Mouse (Mus musculus) B cell, adult 2 months (primary cell): ENCODE results near the gene Fahd1.

ENCODE experiments used
- DNase-seq, 2 experiments: peaks; one replicate each; pipeline ENCODE4 v3.0.0; 2022

Fahd1 gene

DNA sequence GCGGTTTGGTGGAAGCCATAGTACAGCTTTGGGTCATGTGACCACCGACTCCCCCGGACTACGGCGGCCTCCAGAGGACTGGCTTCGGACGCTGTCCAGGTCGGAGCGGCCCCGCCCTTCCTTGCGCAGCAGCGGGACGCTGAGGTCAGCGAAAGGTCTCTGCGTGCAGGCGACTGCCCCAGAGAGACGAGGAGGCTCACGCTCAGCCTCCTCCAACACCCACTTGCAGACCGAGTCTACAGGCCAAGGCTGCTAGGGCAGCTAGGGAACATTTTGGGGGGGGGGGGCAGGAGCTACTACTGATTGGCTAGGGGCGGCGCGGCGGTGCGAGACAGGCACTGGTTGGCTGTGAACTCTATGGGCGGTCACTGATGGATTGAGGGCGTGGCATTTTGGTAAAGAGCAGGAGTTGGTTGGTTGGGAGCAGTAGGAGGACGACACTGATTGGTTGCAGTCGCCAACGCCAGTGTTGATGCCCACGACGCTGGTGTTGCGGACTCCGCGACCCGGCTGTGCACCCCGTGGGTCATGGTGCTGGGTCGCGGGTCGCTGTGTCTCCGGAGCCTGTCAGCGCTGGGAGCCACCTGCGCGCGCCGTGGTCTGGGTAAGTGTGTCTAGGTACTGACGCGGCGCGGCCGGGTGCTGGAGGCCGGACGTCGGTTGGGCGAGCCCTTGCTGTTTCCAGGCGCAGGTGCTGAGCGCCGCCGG, at the start of gene Fahd1:
TSS of gene Fahd1 (minus strand) at position 300 of the 708 bp plus-strand sequence.
- DNase-seq = peak; percentile 89 to 92

DNA sequence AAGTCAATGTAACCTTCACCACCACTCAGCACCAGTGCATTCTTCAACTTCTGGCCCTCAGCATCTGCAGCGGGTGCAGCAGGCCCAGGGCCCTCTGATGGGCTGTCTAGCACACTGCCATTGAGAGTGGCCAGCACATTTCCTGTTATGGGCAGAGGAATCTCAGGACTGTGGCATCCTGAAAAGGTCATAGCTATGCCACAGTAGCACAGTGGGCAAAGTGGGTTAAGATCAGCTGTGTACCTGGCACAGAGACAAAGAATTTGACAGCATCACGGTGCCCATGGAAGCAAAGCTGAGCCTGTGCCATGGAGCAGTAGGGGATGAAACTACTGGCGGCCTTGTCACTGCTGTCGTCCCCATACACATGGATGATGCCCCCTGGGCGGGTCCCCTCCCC, 49.0 kb upstream of the Fahd1 start:
- no peak for DNase-seq

DNA sequence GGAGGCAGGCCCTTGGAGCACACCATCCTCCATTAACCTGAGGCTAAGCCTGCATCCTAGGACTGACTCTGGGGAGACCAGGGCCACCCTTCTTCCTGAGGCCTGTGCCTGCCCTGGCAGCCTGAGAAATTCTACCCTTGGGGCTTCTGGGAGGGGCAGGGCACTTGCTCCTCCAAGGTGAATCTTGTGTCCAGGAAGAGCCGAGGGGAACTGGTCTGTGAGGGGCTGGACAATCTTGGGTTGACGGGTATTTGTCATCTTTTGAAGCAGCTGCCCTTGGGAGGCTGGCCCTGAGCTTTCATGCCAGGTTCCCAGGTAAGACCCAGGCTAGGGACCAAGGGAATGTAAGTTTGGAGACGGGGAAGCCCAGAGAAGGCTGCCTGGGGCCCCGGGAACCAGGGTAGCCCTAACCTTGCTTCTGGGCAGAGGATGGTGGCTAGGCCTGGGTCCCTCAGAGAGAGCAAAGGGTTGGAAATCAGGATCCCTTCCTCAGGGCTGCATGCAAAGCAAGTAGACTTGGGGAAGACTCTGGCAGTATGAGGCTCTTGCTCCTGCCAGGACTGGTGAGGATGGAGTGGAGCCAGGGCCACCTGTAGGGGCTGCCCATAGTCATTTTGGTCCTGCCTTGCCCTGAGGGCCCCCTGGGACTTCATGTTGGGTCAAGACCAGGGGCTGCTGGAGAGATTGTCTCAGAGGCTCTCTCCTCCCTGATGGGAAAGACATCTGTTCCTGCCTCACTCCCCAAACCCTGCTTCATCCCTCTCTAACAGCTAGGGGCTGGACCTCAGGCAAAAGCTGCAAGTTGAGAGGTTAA, 48.1 kb upstream of the Fahd1 start:
- no peak for DNase-seq

DNA sequence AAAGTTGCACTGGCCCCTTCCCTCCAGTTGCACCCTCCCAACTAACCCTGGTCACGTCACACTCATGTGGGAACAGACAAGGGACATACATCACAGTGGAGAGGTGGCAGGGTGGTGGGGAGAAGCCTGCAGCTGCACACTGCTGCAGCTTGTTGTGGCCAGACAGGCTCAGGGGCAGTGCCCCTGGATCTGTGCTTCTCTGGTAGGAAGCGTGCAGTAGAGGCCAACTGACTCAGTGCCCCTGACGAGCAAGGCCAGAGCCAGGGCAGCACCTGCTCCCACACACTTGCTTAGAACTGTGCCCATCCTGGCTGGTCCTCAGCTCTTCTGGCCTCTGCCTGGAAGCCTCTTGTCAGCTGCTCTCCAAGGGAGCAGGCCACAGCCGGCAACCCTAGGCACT, 47.4 kb upstream of the Fahd1 start:
- DNase-seq = no peak

DNA sequence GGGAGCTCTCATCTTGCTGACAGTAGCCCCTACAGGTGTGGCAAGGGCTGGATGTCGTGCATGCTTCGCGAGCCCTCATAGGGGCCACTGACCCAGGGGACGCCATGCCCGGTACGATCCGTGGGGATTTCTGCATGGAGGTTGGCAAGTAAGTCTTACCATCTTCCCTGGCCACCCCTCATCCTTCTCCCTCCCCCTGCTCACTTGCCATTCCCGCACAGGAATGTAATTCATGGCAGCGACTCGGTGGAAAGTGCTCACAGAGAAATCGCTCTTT, 46.8 kb upstream of the Fahd1 start:
- no peak for DNase-seq

DNA sequence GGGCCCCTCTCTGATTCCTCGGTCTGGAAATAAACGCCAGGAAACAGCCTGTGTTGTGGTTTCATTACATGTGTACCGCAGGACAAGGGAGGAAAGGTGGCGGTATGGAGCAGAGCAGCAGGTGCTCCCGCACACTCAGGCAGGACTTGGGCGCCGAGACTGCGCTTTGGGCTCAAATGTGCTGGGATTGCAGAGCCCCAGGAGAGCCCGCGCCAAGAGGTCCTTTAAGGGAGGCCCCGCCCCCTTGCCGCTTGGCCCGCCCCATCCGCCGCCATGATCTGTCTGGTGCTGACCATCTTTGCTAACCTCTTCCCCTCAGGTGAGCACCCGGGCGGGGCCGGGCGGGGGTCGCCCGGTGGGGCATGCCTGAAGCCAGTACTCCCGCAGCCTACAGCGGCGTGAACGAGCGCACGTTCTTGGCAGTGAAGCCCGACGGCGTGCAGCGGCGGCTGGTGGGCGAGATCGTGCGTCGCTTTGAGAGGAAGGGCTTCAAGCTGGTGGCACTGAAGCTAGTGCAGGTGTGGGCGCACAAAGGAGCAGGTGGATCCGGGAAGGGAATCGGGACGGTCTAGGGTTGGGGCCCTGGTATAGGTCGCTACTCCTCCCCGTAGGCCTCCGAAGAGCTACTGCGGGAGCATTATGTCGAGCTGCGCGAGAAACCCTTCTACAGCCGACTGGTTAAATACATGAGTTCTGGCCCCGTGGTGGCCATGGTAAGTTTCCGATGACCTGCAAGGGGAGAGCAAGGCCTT, 46.3 kb upstream of the Fahd1 start, which contains the start of gene Nme3:
TSS of gene Nme3 (plus strand) at position 260 of the 752 bp plus-strand sequence.
- DNase-seq = peak; percentile 74 to 75

DNA sequence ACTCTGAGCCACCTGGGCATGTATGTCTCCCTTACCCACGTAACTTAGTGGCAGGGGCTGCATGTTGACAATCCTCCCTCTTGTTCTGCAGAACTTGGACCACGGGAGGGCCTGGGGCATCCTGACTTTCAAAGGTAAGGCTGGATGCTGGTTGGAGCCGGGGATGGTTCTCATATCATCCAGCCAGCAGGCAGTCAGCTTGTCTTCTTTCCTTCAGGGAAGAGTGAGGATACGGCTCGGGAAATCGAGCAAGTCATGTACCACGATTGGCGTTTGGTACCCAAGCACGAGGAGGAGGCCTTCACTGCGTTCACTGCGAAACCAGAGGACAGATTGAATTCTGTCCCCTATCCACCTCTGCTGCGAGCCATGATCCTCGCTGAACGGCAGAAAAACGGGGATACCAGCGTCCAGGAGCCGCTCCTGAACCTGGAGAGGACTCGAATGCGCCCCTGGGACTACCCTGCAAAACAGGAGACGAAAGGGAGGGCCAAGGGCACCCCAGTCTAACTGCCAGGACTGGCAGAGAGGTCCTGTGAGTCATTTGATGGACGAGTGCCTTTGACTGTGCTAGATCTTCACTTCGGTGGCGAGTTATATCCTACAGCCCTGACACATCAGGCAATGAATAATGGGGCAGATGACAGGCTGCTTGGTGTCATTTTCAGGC, 45.5 kb upstream of the Fahd1 start:
- DNase-seq = peak; percentile 22 to 26

DNA sequence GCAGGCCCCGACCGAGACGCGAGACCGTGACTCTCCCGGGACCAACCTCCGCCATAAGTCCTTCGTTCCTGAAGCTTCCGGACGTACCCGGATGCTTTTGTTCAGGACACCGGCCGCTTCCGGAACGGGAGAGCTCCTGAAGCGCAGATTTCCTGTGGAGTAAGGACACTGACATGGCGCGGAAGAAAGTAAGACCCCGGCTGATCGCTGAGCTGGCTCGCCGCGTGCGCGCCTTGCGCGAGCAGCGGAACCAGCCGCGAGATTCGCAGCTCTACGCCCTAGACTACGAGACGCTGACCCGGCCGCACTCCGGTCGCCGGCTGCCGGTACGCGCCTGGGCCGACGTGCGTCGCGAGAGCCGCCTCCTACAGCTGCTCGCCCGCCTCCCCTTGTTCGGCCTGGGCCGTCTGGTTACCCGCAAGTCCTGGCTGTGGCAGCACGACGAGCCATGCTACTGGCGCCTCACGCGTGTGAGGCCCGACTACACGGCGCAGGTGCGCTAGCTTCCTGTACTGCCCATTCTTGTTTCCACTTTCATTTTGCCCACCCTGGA, 44.9 kb upstream of the Fahd1 start, which contains the start of the genes Eme2 and Mrps34:
TSS of gene Eme2 (minus strand) at position 93 of the 553 bp plus-strand sequence.
TSS of gene Mrps34 (plus strand) at position 122 of the 553 bp plus-strand sequence.
- DNase-seq = peak; percentile 72 to 75

DNA sequence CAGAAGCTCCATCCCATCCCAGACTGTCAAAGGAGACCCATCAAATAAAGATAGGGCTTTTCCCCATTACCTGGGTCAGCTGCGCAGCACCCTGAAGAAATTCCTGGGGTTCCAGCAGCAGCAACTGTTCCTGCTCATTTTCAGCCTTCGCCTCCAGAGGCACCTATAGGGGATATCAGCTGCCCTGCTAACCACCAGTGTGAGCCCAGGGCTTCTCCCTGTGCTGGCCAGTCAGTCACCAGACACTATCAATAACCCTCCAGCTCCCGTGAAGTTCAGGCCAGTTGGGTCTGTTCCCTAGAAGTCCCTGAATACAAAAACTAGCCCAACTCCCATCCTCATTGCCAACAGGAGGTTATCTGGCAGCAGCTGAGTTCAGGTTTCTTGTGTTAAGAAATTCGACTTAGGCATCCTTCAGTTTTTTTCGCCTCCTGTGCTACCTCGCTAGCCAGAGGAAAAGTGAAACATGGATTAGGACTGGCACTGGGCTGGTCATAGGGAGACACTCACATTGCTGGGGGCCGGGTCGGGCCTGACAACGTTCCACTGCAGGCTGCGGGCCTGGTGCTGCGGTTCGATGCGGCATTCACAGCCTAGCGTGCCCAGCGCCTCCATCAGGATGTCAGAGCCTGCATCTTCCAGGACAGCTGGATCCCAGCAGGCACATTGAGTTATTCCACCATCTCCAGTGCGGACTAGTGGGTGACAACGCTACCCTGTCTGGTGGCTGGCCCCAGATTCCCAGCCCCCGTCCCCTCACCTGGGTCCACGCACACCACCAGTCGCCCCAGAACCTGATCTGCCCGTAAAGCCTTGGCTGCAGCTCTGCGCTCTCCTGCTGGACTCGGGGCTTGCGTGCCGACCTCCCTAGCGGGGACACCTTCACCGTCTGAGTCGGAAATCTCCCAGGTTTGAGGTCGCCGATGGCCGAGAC, 44.2 kb upstream of the Fahd1 start:
- no peak for DNase-seq

DNA sequence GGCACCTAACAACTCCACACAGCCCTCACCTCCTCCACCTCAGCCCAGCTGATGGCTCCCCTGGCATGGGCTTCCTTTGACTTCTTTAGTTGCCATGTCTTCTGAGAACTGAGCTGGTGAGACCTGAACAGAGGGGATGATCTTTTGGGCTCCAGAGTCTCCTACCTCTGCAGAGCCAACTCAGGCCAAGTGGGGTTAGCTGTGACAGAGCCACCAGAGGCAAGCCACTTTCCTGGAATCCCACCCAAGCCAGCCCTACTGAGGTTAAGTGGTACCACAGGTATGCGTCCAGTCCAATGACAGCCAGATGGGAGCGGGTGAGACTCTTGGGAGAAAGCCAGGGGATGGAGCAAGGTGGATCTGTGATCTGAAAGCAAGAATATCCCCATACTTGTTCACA, 43.1 kb upstream of the Fahd1 start:
- no peak for DNase-seq

DNA sequence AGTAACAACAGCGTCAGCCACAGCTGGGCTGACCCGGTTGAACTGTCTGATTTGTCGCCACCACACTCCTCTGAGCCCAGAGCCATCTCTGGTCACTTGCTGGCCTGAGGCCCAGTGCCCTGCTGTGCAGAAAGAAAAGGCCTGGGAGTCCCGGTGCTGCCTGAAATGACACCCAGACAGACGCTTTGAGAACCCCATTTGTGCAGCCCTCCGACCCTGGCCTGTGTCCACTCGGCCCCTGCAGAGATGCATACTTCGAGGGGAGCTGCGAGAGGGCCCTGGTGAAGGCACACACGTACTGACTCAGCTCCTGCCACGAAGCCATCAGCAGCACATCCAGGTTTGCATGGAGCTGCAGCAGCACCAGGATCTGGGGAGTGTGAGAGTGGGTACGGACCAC, 42.6 kb upstream of the Fahd1 start:
- no peak for DNase-seq

DNA sequence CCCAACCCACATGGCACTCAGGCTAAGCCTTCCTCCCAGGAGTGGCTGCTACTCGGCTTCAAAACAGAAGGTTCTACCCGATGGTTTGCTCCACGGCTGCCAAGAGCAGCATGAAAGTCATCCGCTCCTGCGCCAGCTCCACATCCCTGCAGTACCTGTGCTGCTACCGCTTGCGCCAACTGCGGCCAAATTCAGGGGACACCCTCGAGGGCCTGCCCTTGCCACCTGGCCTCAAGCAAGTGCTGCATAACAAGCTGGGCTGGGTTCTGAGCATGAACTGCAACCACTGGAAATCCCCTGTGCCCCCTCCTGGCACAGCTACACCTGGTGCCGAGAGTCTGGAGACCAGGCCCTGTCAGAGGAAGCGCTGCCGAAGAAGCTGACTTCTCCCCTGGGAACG, 41.2 kb upstream of the Fahd1 start:
- DNase-seq = no peak

DNA sequence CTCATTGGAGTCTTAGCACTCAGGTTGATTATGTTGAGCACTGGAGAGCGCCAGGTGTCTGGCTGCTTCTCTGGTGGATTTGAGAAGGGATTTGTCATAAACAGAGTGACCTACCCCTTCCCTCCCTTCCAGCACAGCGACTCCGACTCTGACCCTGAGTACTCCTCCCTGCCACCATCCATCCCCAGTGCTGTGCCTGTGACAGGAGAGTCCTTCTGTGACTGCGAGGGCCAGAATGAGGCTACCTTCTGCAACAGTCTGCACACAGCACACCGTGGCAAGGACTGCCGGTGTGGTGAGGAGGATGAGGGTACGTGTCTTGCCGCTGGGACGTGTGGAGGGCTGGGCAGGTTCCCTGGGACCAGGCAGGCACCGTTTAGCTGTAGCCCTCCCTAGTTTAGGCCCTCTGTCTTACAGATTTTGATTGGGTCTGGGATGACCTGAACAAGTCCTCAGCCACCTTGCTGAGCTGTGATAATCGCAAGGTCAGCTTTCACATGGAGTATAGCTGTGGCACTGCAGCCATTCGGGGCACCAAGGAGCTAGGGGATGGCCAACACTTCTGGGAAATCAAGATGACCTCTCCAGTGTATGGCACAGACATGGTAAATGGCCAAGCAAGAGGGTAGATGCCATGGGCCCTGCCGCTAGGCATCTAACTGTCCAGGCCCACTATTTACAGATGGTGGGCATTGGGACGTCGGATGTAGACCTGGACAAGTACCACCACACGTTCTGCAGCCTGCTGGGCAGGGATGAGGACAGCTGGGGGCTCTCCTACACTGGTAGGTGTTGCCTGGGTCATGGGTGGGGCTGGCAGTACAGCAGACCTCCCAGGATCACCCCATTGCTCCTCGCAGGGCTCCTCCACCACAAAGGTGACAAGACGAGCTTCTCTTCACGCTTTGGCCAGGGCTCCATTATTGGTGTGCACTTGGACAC, 40.3 kb upstream of the Fahd1 start:
- no peak for DNase-seq

DNA sequence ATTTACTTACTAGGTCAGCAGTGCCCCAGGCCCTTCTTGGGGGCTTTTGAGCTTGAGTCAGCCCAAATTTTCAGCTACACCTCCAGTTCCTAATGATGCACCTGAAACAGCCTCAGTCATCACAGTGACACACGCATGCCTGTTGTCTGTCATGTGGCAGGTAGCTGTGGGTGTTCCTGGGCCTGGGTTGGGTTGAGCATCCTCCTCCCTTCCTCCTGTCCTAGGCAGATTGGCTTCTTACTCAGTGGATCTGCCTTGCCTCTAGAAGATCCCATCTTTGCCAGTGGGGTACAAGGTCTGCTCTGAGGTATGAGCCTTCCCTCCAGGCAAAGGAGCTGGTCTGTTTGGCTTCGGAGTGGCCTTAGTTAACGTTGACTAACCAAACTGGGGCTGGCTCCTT, 38.7 kb upstream of the Fahd1 start:
- DNase-seq = no peak

DNA sequence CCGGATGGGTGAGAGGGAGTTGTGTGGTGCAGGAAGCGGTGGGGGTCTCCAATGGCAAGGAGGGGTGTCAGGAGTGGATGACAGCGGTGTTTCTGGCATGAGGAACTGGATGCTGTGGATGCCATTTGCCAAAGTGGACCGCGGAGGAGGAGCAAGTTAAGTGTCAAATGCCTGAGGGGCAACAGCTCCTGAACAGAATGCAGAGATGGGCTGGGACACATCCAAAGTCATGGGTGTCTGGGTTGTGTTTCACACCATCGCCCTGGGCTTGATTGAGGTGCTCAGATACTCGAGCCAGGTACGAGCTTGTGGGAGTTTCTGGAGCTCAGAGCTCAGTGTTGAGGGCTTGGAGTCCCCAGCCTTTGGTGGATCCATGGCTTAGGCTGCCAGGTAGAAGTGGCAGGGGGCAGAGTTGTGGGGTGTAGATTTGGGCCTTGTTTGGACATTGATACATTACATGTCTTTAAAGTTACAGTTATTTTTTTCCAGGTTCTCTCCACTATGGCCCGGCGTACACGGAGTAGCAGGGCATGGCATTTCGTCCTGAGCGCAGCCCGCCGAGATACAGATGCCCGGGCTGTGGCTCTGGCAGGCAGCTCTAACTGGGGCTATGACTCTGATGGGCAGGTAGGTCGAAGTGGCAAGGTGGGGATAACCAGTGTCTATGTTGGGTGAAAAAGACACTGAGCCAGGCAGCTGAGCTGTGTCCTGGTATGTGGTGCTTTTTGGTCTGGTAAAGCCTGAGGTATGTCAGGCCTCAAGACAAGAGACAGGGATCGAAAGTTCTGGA, 37.3 kb upstream of the Fahd1 start:
- no peak for DNase-seq

DNA sequence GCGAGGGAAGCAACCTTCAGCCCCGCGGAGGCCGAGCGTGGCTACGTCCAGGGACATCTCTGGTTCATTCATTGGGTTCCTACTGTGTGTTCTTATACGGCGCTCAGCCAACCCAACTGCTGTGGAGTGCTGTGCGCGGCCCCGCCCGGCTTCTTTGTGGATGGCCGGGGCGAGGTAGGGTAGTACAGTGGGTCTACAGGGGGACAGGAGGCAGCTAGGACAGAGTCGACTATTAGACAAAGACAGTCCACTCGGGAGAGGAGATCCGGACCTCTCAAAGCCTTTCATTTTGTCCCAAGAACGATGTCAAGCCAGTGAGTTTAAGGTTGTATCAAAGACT, 36.7 kb upstream of the Fahd1 start:
- DNase-seq = no peak

DNA sequence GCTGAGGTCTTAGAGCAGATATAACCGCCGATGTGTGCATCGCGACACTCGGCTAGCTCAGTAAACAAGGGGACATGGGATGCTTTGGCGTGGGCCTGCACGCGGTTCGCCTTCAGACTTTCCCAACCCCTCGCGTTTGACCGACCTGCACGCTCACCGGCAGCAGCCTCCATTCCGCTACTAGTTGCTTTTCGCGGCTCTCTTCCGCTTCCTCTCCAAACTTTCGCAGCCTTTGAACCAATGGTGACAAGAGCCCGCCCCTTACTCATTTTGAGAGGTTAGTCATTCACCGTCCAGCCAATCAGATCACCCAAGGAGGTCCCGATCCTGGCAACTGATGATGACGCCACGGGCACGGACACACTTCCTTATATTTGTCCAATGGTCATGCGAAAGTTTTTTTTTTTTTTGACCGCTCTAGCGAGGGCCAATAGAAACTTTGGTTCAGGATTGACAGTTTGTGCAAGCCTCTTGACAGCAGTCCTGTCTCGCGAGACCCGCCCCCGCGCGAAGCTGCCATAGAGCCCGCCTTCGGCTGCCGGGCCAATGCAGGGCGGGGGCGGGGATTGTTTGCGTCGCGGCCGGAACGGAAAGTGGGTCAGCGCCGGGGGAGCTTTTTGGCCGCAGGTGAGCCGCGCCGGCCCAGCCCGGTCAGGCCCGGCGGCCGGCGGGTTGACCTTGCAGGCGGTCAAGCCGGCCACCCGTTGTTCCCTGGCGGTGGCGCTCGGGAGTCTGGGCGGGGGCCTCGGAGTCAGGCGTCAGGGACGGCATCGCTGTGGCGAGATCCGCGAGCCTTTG, 36.2 kb upstream of the Fahd1 start, which contains the start of the genes Nubp2 and Spsb3:
TSS of gene Nubp2 (minus strand) at position 216 of the 798 bp plus-strand sequence.
TSS of gene Spsb3 (plus strand) at position 510 of the 798 bp plus-strand sequence.
- peak; percentile 96 to 97 for DNase-seq

DNA sequence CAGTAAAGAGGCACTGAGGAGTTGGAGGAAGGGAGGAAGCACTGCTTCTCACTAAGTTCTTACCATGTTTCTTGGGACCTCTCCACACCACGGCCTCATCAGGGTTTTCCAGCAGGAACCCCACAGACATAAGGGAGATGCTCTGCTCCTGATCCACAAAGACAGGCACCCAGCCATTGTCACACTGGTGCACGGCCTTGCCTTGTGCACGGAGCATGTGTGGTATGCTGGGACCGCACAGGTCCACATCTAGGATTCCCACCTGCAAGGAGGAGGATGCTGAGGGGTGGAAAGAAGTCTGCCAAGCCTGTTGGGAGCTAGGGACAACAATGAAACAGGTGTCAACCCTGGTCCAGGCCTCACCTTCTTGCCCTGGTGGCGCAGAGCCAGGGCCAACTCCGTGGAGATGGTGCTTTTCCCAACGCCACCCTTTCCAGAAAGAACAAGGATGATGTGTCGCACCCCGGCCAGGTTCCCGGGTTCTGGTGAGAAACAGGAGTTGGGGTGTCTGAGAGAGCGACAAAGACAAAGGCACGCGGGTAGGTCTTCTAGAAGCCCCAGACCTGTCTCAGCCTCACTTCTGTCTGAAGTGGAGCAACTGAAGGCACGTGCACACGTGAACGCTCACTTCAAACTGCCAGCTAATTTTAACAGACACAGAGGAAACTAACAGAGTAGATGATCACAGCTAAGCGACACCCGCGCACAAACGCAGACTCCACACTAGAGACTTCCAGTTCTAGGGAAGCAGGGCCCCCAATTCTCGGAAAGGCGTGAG, 35.4 kb upstream of the Fahd1 start:
- no peak for DNase-seq
